Mouse (Mus musculus): ENCODE results near the gene Pabpc1l. TPM values are rescaled to one million over a fixed set of nuclear protein-coding genes. Genes with fewer than 3 reads are reported as not detected.

Gene Pabpc1l
- polyA plus RNA-seq, 1 experiment from 2014 or later: 2.4 TPM

Other genes with a start within 250 kb of the Pabpc1l start
- 0.28 and 0.68 TPM in 2 replicates for gene Ccn5, start 204.6 kb upstream of the Pabpc1l start, polyA plus RNA-seq (2015; fragmentation: Nextera tagmentation; extraction: Ambion mirVana)
- gene Kcnk15, start 171.8 kb upstream of the Pabpc1l start, polyA plus RNA-seq (2015; fragmentation: Nextera tagmentation; extraction: Ambion mirVana): 0.22 TPM in 1 of 2 replicates, not detected in the other
- 21.1 TPM in 2 replicates for gene Rims4, start 106.8 kb upstream of the Pabpc1l start, polyA plus RNA-seq (2015; fragmentation: Nextera tagmentation; extraction: Ambion mirVana)
- gene Ywhab, start 30.5 kb upstream of the Pabpc1l start, polyA plus RNA-seq (2015; fragmentation: Nextera tagmentation; extraction: Ambion mirVana): 481 and 500 TPM in 2 replicates
- gene Stk4, start 44.9 kb downstream of the Pabpc1l start, polyA plus RNA-seq (2015; fragmentation: Nextera tagmentation; extraction: Ambion mirVana): 19.6 and 21.1 TPM in 2 replicates
- 52.9 and 53.4 TPM in 2 replicates for gene Tomm34, start 45.7 kb downstream of the Pabpc1l start, polyA plus RNA-seq (2015; fragmentation: Nextera tagmentation; extraction: Ambion mirVana)
- 1.3 and 1.7 TPM in 2 replicates for gene Kcns1, start 145.7 kb downstream of the Pabpc1l start, polyA plus RNA-seq (2015; fragmentation: Nextera tagmentation; extraction: Ambion mirVana)
- gene Wfdc5, start 157.3 kb downstream of the Pabpc1l start, polyA plus RNA-seq (2015; fragmentation: Nextera tagmentation; extraction: Ambion mirVana): not detected in 2 replicates
- not detected in 2 replicates for gene Wfdc12, start 165.2 kb downstream of the Pabpc1l start, polyA plus RNA-seq (2015; fragmentation: Nextera tagmentation; extraction: Ambion mirVana)
- not detected in 2 replicates for gene Wfdc15a, start 174.7 kb downstream of the Pabpc1l start, polyA plus RNA-seq (2015; fragmentation: Nextera tagmentation; extraction: Ambion mirVana)
- gene Wfdc15b, start 196.2 kb downstream of the Pabpc1l start, polyA plus RNA-seq (2015; fragmentation: Nextera tagmentation; extraction: Ambion mirVana): not detected in 2 replicates
- gene Svs2, start 213.0 kb downstream of the Pabpc1l start, polyA plus RNA-seq (2015; fragmentation: Nextera tagmentation; extraction: Ambion mirVana): not detected in 2 replicates
- not detected in 2 replicates for gene Svs3b, start 231.2 kb downstream of the Pabpc1l start, polyA plus RNA-seq (2015; fragmentation: Nextera tagmentation; extraction: Ambion mirVana)

Data from midbrain, embryonic 15.5 days (tissue).